Mouse (Mus musculus): ENCODE data around the gene Ptprb. TPM values are rescaled to one million over a fixed set of nuclear protein-coding genes. Genes with fewer than 3 reads are reported as not detected.

Ptprb gene
- polyA plus RNA-seq, 1 experiment from 2014 or later, result 3.2 TPM

- H3K4me1 ChIP-seq (ENCODE audit: control insufficient read depth, insufficient read depth, low read length), result no peaks in the 10 kb centered on the region
- H3K27ac ChIP-seq (ENCODE audit: low read length), result no peak overlapping the region
- no peak overlapping the region for H3K9ac ChIP-seq (ENCODE audit: low read depth, low read length)
- no peak overlapping the region for H3K4me3 ChIP-seq (ENCODE audit: low read length)
- H3K9me3 ChIP-seq (ENCODE audit: control insufficient read depth, low read length), result no peaks in the 10 kb centered on the region
- H3K4me2 ChIP-seq (ENCODE audit: low read depth, low read length), result no peak overlapping the region
- no peak for ATAC-seq
- 46% methylated on average over 11 of the region's 11 CpGs for WGBS
- H3K27me3 ChIP-seq (replicated peaks; ENCODE audit: control insufficient read depth, insufficient read depth, low read length), result no peaks in the 10 kb centered on the region
- H3K36me3 ChIP-seq (ENCODE audit: control insufficient read depth, insufficient read depth, low read length), result no peaks in the 10 kb centered on the region
These were observed 35.3 kb downstream of the Ptprb start for GRCm38 (mm10) chr10:116310516-116311210.

GRCm38 (mm10) chr10:116319246-116319645 is 43.9 kb downstream of the Ptprb start:
- H3K36me3 ChIP-seq (ENCODE audit: control insufficient read depth, insufficient read depth, low read length), result no peaks in the 10 kb centered on the region
- H3K4me1 ChIP-seq (ENCODE audit: control insufficient read depth, insufficient read depth, low read length), result no peaks in the 10 kb centered on the region
- peak; percentile 75 for ATAC-seq
- H3K4me3 ChIP-seq (ENCODE audit: low read length), result no peak overlapping the region
- 22% methylated on average over 12 of the region's 12 CpGs for WGBS
- H3K27me3 ChIP-seq (replicated peaks; ENCODE audit: control insufficient read depth, insufficient read depth, low read length), result no peaks in the 10 kb centered on the region
- H3K4me2 ChIP-seq (ENCODE audit: low read depth, low read length), result no peak overlapping the region
- H3K9me3 ChIP-seq (ENCODE audit: control insufficient read depth, low read length), result no peaks in the 10 kb centered on the region
- no peak overlapping the region for H3K9ac ChIP-seq (ENCODE audit: low read depth, low read length)
- H3K27ac ChIP-seq (ENCODE audit: low read length), result no peak overlapping the region

- Histone ChIP-seq H3K27me3 (replicated peaks; ENCODE audit: control insufficient read depth, insufficient read depth, low read length) (no peaks in the 10 kb centered on the region), H3K4me2 (ENCODE audit: low read depth, low read length) (no peak overlapping the region), H3K9ac (ENCODE audit: low read depth, low read length) (no peak overlapping the region), H3K9me3 (ENCODE audit: control insufficient read depth, low read length) (no peaks in the 10 kb centered on the region), H3K36me3 (ENCODE audit: control insufficient read depth, insufficient read depth, low read length) (no peaks in the 10 kb centered on the region), H3K4me3 (ENCODE audit: low read length) (no peak overlapping the region), H3K27ac (ENCODE audit: low read length) (no peak overlapping the region), H3K4me1 (ENCODE audit: control insufficient read depth, insufficient read depth, low read length) (0 out of 2 replicates have a peak, but pooled peaks cover 4% of the 10 kb centered on the region)
- ATAC-seq, result no peak
- 73% methylated on average over 5 of the region's 5 CpGs for WGBS
These were observed 53.8 kb downstream of the Ptprb start for GRCm38 (mm10) chr10:116329086-116329485.

- Histone ChIP-seq H3K4me1 (ENCODE audit: control insufficient read depth, insufficient read depth, low read length) (0 out of 2 replicates have a peak, but pooled peaks cover 4% of the 10 kb centered on the region), H3K4me3 (ENCODE audit: low read length) (peak overlapping the region; percentile 24), H3K27ac (ENCODE audit: low read length) (no peak overlapping the region), H3K27me3 (replicated peaks; ENCODE audit: control insufficient read depth, insufficient read depth, low read length) (no peaks in the 10 kb centered on the region), H3K36me3 (ENCODE audit: control insufficient read depth, insufficient read depth, low read length) (no peaks in the 10 kb centered on the region), H3K4me2 (ENCODE audit: low read depth, low read length) (peak overlapping the region; percentile 53), H3K9me3 (ENCODE audit: control insufficient read depth, low read length) (no peaks in the 10 kb centered on the region), H3K9ac (ENCODE audit: low read depth, low read length) (no peak overlapping the region)
- ATAC-seq, result peak; percentile 82
- 15% methylated on average over 5 of the region's 5 CpGs for WGBS
These were observed 55.1 kb downstream of the Ptprb start for GRCm38 (mm10) chr10:116330458-116330857.

GRCm38 (mm10) chr10:116330961-116331510 is 55.7 kb downstream of the Ptprb start:
- 20% methylated on average over 23 of the region's 23 CpGs for WGBS
- H3K27ac ChIP-seq (ENCODE audit: low read length), result no peak overlapping the region
- H3K27me3 ChIP-seq (replicated peaks; ENCODE audit: control insufficient read depth, insufficient read depth, low read length), result no peaks in the 10 kb centered on the region
- no peaks in the 10 kb centered on the region for H3K9me3 ChIP-seq (ENCODE audit: control insufficient read depth, low read length)
- H3K9ac ChIP-seq (ENCODE audit: low read depth, low read length), result peak overlapping the region; percentile 11; the same call in 1 of the 2 replicates
- 0 out of 2 replicates have a peak, but pooled peaks cover 4% of the 10 kb centered on the region for H3K4me1 ChIP-seq (ENCODE audit: control insufficient read depth, insufficient read depth, low read length)
- H3K36me3 ChIP-seq (ENCODE audit: control insufficient read depth, insufficient read depth, low read length), result no peaks in the 10 kb centered on the region
- ATAC-seq, result peak; percentile 58; the same call in 1 of the 2 replicates
- peak overlapping the region; percentile 24 for H3K4me3 ChIP-seq (ENCODE audit: low read length)
- peak overlapping the region; percentile 53 for H3K4me2 ChIP-seq (ENCODE audit: low read depth, low read length)

- Histone ChIP-seq H3K4me1 (ENCODE audit: control insufficient read depth, insufficient read depth, low read length) (0 out of 2 replicates have a peak, but pooled peaks cover 4% of the 10 kb centered on the region), H3K36me3 (ENCODE audit: control insufficient read depth, insufficient read depth, low read length) (no peaks in the 10 kb centered on the region), H3K27ac (ENCODE audit: low read length) (no peak overlapping the region), H3K9ac (ENCODE audit: low read depth, low read length) (no peak overlapping the region), H3K9me3 (ENCODE audit: control insufficient read depth, low read length) (no peaks in the 10 kb centered on the region), H3K4me2 (ENCODE audit: low read depth, low read length) (no peak overlapping the region), H3K4me3 (ENCODE audit: low read length) (no peak overlapping the region), H3K27me3 (replicated peaks; ENCODE audit: control insufficient read depth, insufficient read depth, low read length) (no peaks in the 10 kb centered on the region)
- no peak for ATAC-seq
- WGBS, result 60% methylated on average over 16 of the region's 16 CpGs
These were observed 58.3 kb downstream of the Ptprb start for GRCm38 (mm10) chr10:116333666-116334065.

GRCm38 (mm10) chr10:116334120-116334519 is 58.8 kb downstream of the Ptprb start:
- 93% methylated on average over 7 of the region's 7 CpGs for WGBS
- no peaks in the 10 kb centered on the region for H3K36me3 ChIP-seq (ENCODE audit: control insufficient read depth, insufficient read depth, low read length)
- H3K4me3 ChIP-seq (ENCODE audit: low read length), result no peak overlapping the region
- H3K27ac ChIP-seq (ENCODE audit: low read length), result no peak overlapping the region
- ATAC-seq, result no peak
- no peak overlapping the region for H3K9ac ChIP-seq (ENCODE audit: low read depth, low read length)
- no peak overlapping the region for H3K4me2 ChIP-seq (ENCODE audit: low read depth, low read length)
- H3K4me1 ChIP-seq (ENCODE audit: control insufficient read depth, insufficient read depth, low read length), result 0 out of 2 replicates have a peak, but pooled peaks cover 4% of the 10 kb centered on the region
- H3K9me3 ChIP-seq (ENCODE audit: control insufficient read depth, low read length), result no peaks in the 10 kb centered on the region
- H3K27me3 ChIP-seq (replicated peaks; ENCODE audit: control insufficient read depth, insufficient read depth, low read length), result no peaks in the 10 kb centered on the region

- WGBS, result 94% methylated on average over 7 of the region's 7 CpGs
- ATAC-seq, result no peak
- Histone ChIP-seq H3K9me3 (ENCODE audit: control insufficient read depth, low read length) (no peaks in the 10 kb centered on the region), H3K4me2 (ENCODE audit: low read depth, low read length) (no peak overlapping the region), H3K27me3 (replicated peaks; ENCODE audit: control insufficient read depth, insufficient read depth, low read length) (no peaks in the 10 kb centered on the region), H3K36me3 (ENCODE audit: control insufficient read depth, insufficient read depth, low read length) (no peaks in the 10 kb centered on the region), H3K9ac (ENCODE audit: low read depth, low read length) (no peak overlapping the region), H3K4me1 (ENCODE audit: control insufficient read depth, insufficient read depth, low read length) (0 out of 2 replicates have a peak, but pooled peaks cover 4% of the 10 kb centered on the region), H3K27ac (ENCODE audit: low read length) (no peak overlapping the region), H3K4me3 (ENCODE audit: low read length) (no peak overlapping the region)
These were observed 60.0 kb downstream of the Ptprb start for GRCm38 (mm10) chr10:116335328-116335727.

GRCm38 (mm10) chr10:116341194-116341593 is 65.9 kb downstream of the Ptprb start:
- H3K9ac ChIP-seq (ENCODE audit: low read depth, low read length), result no peak overlapping the region
- no peak overlapping the region for H3K4me2 ChIP-seq (ENCODE audit: low read depth, low read length)
- H3K27me3 ChIP-seq (replicated peaks; ENCODE audit: control insufficient read depth, insufficient read depth, low read length), result no peaks in the 10 kb centered on the region
- no peak overlapping the region for H3K4me3 ChIP-seq (ENCODE audit: low read length)
- H3K36me3 ChIP-seq (ENCODE audit: control insufficient read depth, insufficient read depth, low read length), result no peaks in the 10 kb centered on the region
- H3K27ac ChIP-seq (ENCODE audit: low read length), result no peak overlapping the region
- WGBS, result 63% methylated on average over 12 of the region's 12 CpGs
- peak; percentile 62 for ATAC-seq
- no peaks in the 10 kb centered on the region for H3K9me3 ChIP-seq (ENCODE audit: control insufficient read depth, low read length)
- no peaks in the 10 kb centered on the region for H3K4me1 ChIP-seq (ENCODE audit: control insufficient read depth, insufficient read depth, low read length)

Data from intestine, embryonic 16.5 days (tissue).